Mouse (Mus musculus): ENCODE measurements around the gene Rapgef6. TPM values are rescaled to one million over a fixed set of nuclear protein-coding genes. Genes with fewer than 3 reads are reported as not detected.
A peak's percentile ranks its signal among the peaks of the same experiment; 100 is the strongest.

Gene Rapgef6
- polyA plus RNA-seq, 1 experiment from 2014 or later, result 26.9 TPM

GRCm38 (mm10) chr11:54574741-54575140, 52.1 kb downstream of the Rapgef6 start:
- ATAC-seq (ENCODE audit: insufficient number of reproducible peaks, insufficient read depth, low FRiP score, low read depth), result no peak
- H3K4me2 ChIP-seq (ENCODE audit: low read length), result no peak overlapping the region
- WGBS, result 92% methylated on average over 2 of the region's 2 CpGs
- no peaks in the 10 kb centered on the region for H3K4me1 ChIP-seq (ENCODE audit: control insufficient read depth in 2 of 2, insufficient read depth in 2 of 2, low read length in 2 of 2)
- no peak overlapping the region for H3K27ac ChIP-seq (replicated peaks in 1 of 2; ENCODE audit: control insufficient read depth in 1 of 2, insufficient read depth in 1 of 2, low read depth in 2 of 2, low read length in 2 of 2)
- H3K36me3 ChIP-seq (ENCODE audit: control insufficient read depth, insufficient read depth, low read length), result peaks cover 6% of the 10 kb centered on the region; the same call in 1 of the 2 replicates
- H3K27me3 ChIP-seq (ENCODE audit: control insufficient read depth, insufficient read depth, low read length), result no peaks in the 10 kb centered on the region
- no peak overlapping the region for H3K4me3 ChIP-seq (ENCODE audit: control insufficient read depth in 1 of 2, insufficient read depth in 1 of 2, low read depth in 1 of 2, low read length in 2 of 2)
- no peak overlapping the region for H3K9ac ChIP-seq (ENCODE audit: low read length)
- H3K9me3 ChIP-seq (ENCODE audit: control insufficient read depth, low read length), result no peaks in the 10 kb centered on the region

DNA sequence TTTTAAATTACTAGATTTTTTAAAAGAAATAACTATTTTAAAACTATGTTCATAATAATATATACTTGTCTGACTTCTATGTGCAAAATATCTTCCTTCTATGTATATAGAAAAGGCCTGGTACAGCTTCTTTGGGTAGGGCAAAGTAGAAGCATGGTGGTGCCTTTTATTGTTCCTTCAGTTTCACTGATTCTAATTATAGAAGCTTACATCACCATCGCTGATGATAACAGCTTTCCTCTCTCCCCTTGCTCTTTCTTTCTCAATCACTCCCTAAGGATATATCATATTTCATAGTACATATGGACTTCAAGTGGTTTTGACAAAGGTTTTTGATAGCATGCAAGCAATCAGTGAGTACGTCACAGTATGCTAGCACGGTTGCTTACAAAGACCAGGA, 69.9 kb downstream of the Rapgef6 start:
- Histone ChIP-seq H3K4me3 (ENCODE audit: control insufficient read depth in 1 of 2, insufficient read depth in 1 of 2, low read depth in 1 of 2, low read length in 2 of 2) (no peak overlapping the region), H3K9ac (ENCODE audit: low read length) (no peak overlapping the region)

DNA sequence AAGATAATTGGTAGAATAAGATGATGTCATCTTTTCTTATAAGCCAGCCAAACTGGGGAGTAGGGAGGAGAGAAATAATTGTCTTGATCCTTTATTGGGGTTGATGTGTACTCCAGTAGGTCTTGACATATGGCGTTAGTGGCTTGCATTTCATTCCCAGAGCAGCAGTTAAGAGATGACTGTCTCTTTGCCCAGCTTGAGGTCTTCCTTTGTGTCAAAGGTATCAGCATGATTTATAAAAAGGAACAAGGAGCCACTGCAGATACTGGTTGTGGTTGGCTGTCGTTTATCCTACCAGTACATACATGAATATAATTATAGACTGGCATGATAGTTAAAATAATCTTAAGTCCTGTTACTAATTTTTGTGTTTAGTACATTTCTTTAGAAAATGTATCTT, 71.4 kb downstream of the Rapgef6 start:
- 70% methylated on average over 2 of the region's 2 CpGs for WGBS
- H3K4me2 ChIP-seq (ENCODE audit: low read length), result no peak overlapping the region
- ATAC-seq (ENCODE audit: insufficient number of reproducible peaks, insufficient read depth, low FRiP score, low read depth), result no peak
- no peak overlapping the region for H3K9ac ChIP-seq (ENCODE audit: low read length)
- peaks cover 2 to 21% of the 10 kb centered on the region in 2 experiments; a peak in 3 of 4 replicates for H3K4me1 ChIP-seq (ENCODE audit: control insufficient read depth in 2 of 2, insufficient read depth in 2 of 2, low read length in 2 of 2)
- H3K9me3 ChIP-seq (ENCODE audit: control insufficient read depth, low read length), result no peaks in the 10 kb centered on the region
- no peaks in the 10 kb centered on the region for H3K36me3 ChIP-seq (ENCODE audit: control insufficient read depth, insufficient read depth, low read length)
- no peak overlapping the region for H3K4me3 ChIP-seq (ENCODE audit: control insufficient read depth in 1 of 2, insufficient read depth in 1 of 2, low read depth in 1 of 2, low read length in 2 of 2)
- H3K27ac ChIP-seq (replicated peaks in 1 of 2; ENCODE audit: control insufficient read depth in 1 of 2, insufficient read depth in 1 of 2, low read depth in 2 of 2, low read length in 2 of 2), result no peak overlapping the region
- no peaks in the 10 kb centered on the region for H3K27me3 ChIP-seq (ENCODE audit: control insufficient read depth, insufficient read depth, low read length)

More for the DNA sequence above, 69.9 kb downstream of the Rapgef6 start:
- H3K36me3 ChIP-seq (ENCODE audit: control insufficient read depth, insufficient read depth, low read length), result no peaks in the 10 kb centered on the region
- peak overlapping the region; percentile 26 for H3K4me2 ChIP-seq (ENCODE audit: low read length)
- no peak for ATAC-seq (ENCODE audit: insufficient number of reproducible peaks, insufficient read depth, low FRiP score, low read depth)
- peaks cover 2 to 17% of the 10 kb centered on the region in 2 experiments; a peak in 3 of 4 replicates for H3K4me1 ChIP-seq (ENCODE audit: control insufficient read depth in 2 of 2, insufficient read depth in 2 of 2, low read length in 2 of 2)
- H3K27me3 ChIP-seq (ENCODE audit: control insufficient read depth, insufficient read depth, low read length), result no peaks in the 10 kb centered on the region
- no peaks in the 10 kb centered on the region for H3K9me3 ChIP-seq (ENCODE audit: control insufficient read depth, low read length)
- 16% methylated on average over 3 of the region's 3 CpGs for WGBS
- no peak overlapping the region; a peak in 1 of 4 replicates for H3K27ac ChIP-seq (replicated peaks in 1 of 2; ENCODE audit: control insufficient read depth in 1 of 2, insufficient read depth in 1 of 2, low read depth in 2 of 2, low read length in 2 of 2)

DNA sequence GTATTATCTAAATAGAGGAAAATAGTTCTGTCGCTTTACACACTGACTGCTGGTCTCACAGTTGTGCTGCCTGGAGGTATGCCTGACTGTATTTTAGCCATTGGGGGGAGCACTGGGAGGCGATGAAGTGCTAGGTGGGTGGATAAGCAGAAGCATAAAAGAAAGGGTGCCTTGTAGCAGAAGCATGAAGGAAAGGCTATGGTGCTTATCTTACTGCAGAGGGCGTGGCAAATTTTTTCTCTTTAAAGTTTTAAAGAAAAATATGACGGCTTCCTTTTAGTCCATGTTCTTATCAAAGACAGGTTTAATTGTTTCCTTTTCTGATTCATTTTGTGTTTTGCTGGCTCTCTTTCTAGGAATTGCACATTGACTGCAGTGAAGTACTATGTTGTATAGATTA, 72.4 kb downstream of the Rapgef6 start:
- no peaks in the 10 kb centered on the region for H3K9me3 ChIP-seq (ENCODE audit: control insufficient read depth, low read length)
- 31% methylated on average over 4 of the region's 4 CpGs for WGBS
- no peaks in the 10 kb centered on the region for H3K36me3 ChIP-seq (ENCODE audit: control insufficient read depth, insufficient read depth, low read length)
- H3K4me3 ChIP-seq (ENCODE audit: control insufficient read depth in 1 of 2, insufficient read depth in 1 of 2, low read depth in 1 of 2, low read length in 2 of 2), result no peak overlapping the region
- no peak overlapping the region for H3K27ac ChIP-seq (replicated peaks in 1 of 2; ENCODE audit: control insufficient read depth in 1 of 2, insufficient read depth in 1 of 2, low read depth in 2 of 2, low read length in 2 of 2)
- no peak overlapping the region for H3K9ac ChIP-seq (ENCODE audit: low read length)
- peaks cover 2 to 21% of the 10 kb centered on the region in 2 experiments; a peak in 3 of 4 replicates for H3K4me1 ChIP-seq (ENCODE audit: control insufficient read depth in 2 of 2, insufficient read depth in 2 of 2, low read length in 2 of 2)
- no peak overlapping the region for H3K4me2 ChIP-seq (ENCODE audit: low read length)
- ATAC-seq (ENCODE audit: insufficient number of reproducible peaks, insufficient read depth, low FRiP score, low read depth), result no peak
- no peaks in the 10 kb centered on the region for H3K27me3 ChIP-seq (ENCODE audit: control insufficient read depth, insufficient read depth, low read length)

DNA sequence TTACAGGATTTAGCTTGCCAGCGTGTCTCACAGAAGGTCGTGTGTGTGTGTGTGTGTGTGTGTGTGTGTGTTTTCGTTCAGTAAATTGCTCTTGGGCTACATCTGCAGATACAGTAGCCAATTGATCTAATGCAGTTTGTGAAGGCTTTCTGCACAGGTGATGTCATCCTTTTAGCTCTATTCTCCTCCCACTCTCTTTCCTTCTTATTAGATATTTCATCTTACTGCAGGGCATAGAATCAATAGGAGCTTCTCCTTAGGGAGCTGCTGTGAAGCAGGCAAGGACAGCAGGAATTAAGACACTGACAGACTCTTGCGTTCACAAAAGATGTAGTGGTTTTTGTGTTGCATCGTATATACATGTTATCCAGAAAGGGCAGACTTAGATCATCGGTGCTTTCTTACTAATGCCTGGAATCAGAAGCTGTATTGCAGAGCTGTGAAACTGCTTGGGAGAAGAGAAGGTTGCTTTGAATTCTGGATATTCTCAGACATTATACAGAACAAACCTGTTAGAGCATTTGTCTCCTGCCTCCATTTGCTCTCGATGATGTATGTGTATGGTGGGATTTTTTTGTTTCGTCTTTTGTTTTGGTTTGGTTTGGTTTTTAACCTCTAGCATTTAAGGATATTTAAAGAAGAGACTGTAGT, 73.4 kb downstream of the Rapgef6 start:
- H3K4me3 ChIP-seq (ENCODE audit: control insufficient read depth in 1 of 2, insufficient read depth in 1 of 2, low read depth in 1 of 2, low read length in 2 of 2), result no peak overlapping the region
- no peaks in the 10 kb centered on the region for H3K27me3 ChIP-seq (ENCODE audit: control insufficient read depth, insufficient read depth, low read length)
- H3K36me3 ChIP-seq (ENCODE audit: control insufficient read depth, insufficient read depth, low read length), result no peaks in the 10 kb centered on the region
- H3K4me1 ChIP-seq (ENCODE audit: control insufficient read depth in 2 of 2, insufficient read depth in 2 of 2, low read length in 2 of 2), result peaks cover 2 to 21% of the 10 kb centered on the region in 2 experiments; a peak in 3 of 4 replicates
- no peak overlapping the region for H3K27ac ChIP-seq (replicated peaks in 1 of 2; ENCODE audit: control insufficient read depth in 1 of 2, insufficient read depth in 1 of 2, low read depth in 2 of 2, low read length in 2 of 2)
- no peak overlapping the region for H3K9ac ChIP-seq (ENCODE audit: low read length)
- WGBS, result 82% methylated on average over 8 of the region's 8 CpGs
- no peak for ATAC-seq (ENCODE audit: insufficient number of reproducible peaks, insufficient read depth, low FRiP score, low read depth)
- H3K9me3 ChIP-seq (ENCODE audit: control insufficient read depth, low read length), result no peaks in the 10 kb centered on the region
- no peak overlapping the region for H3K4me2 ChIP-seq (ENCODE audit: low read length)

- no peak overlapping the region for H3K4me2 ChIP-seq (ENCODE audit: low read length)
- no peaks in the 10 kb centered on the region for H3K27me3 ChIP-seq (ENCODE audit: control insufficient read depth, insufficient read depth, low read length)
- no peak for ATAC-seq (ENCODE audit: insufficient number of reproducible peaks, insufficient read depth, low FRiP score, low read depth)
- H3K36me3 ChIP-seq (ENCODE audit: control insufficient read depth, insufficient read depth, low read length), result no peaks in the 10 kb centered on the region
- no peak overlapping the region for H3K27ac ChIP-seq (replicated peaks in 1 of 2; ENCODE audit: control insufficient read depth in 1 of 2, insufficient read depth in 1 of 2, low read depth in 2 of 2, low read length in 2 of 2)
- no peaks in the 10 kb centered on the region for H3K9me3 ChIP-seq (ENCODE audit: control insufficient read depth, low read length)
- H3K9ac ChIP-seq (ENCODE audit: low read length), result no peak overlapping the region
- H3K4me3 ChIP-seq (ENCODE audit: control insufficient read depth in 1 of 2, insufficient read depth in 1 of 2, low read depth in 1 of 2, low read length in 2 of 2), result no peak overlapping the region
- H3K4me1 ChIP-seq (ENCODE audit: control insufficient read depth in 2 of 2, insufficient read depth in 2 of 2, low read length in 2 of 2), result peaks cover 5 to 13% of the 10 kb centered on the region in 2 experiments; a peak in 3 of 4 replicates
- WGBS, result 19% methylated on average over 1 of the region's 1 CpGs
Observed at GRCm38 (mm10) chr11:54597902-54598447, 75.3 kb downstream of the Rapgef6 start.

- H3K9me3 ChIP-seq (ENCODE audit: control insufficient read depth, low read length), result no peaks in the 10 kb centered on the region
- WGBS, result 59% methylated on average over 2 of the region's 2 CpGs
- H3K4me2 ChIP-seq (ENCODE audit: low read length), result no peak overlapping the region
- H3K9ac ChIP-seq (ENCODE audit: low read length), result no peak overlapping the region
- no peak overlapping the region for H3K4me3 ChIP-seq (ENCODE audit: control insufficient read depth in 1 of 2, insufficient read depth in 1 of 2, low read depth in 1 of 2, low read length in 2 of 2)
- no peaks in the 10 kb centered on the region for H3K27me3 ChIP-seq (ENCODE audit: control insufficient read depth, insufficient read depth, low read length)
- H3K4me1 ChIP-seq (ENCODE audit: control insufficient read depth in 2 of 2, insufficient read depth in 2 of 2, low read length in 2 of 2), result peaks cover 3 to 4% of the 10 kb centered on the region in 2 experiments; a peak in 2 of 4 replicates
- H3K36me3 ChIP-seq (ENCODE audit: control insufficient read depth, insufficient read depth, low read length), result no peaks in the 10 kb centered on the region
- no peak for ATAC-seq (ENCODE audit: insufficient number of reproducible peaks, insufficient read depth, low FRiP score, low read depth)
- no peak overlapping the region for H3K27ac ChIP-seq (replicated peaks in 1 of 2; ENCODE audit: control insufficient read depth in 1 of 2, insufficient read depth in 1 of 2, low read depth in 2 of 2, low read length in 2 of 2)
Observed at GRCm38 (mm10) chr11:54601121-54601520, 78.5 kb downstream of the Rapgef6 start.

Measured in heart, embryonic 14.5 days (tissue).